Mouse (Mus musculus): ENCODE data around the gene Ddo.

GRCm38 (mm10) chr10:40716713-40717112 is 86.9 kb downstream of the Ddo start:
- no peak for TF ChIP-seq POLR2A (IDR thresholded peaks at IDR 0.05; ENCODE audit: borderline replicate concordance, extremely low read depth, low read depth, low read length)
- TF ChIP-seq CTCF (IDR thresholded peaks at IDR 0.05; ENCODE audit: insufficient read depth, low read length), result no peak
